Mouse (Mus musculus) MEL (cell line): ENCODE measurements around the gene Map3k21. TPM values are rescaled to one million over a fixed set of nuclear protein-coding genes. Genes with fewer than 3 reads are reported as not detected.

ENCODE experiments used
- DNase-seq: peaks from one replicate; pipeline ENCODE4 v3.0.0; 2011; ENCODE audit warnings: low read depth, low spot score
- H3K27ac ChIP-seq: 2 replicates; pipeline ENCODE4 v1.5.1; 2012; ENCODE audit warnings: low read depth, mild to moderate bottlenecking, control low read depth, low read length, moderate library complexity; ENCODE audit not compliant: control insufficient read depth
- H3K27me3 ChIP-seq, 2 experiments: fragments of 150-350 bp in 1 of 2; sonication (generic) in 1 of 2; 2 replicates each; pipeline ENCODE4 v1.6.1; 2012; ENCODE audit warnings: low read length in 2 of 2, mild to moderate bottlenecking in 2 of 2, improper control_type of control experiment in 1 of 2, moderate library complexity in 1 of 2; ENCODE audit not compliant: insufficient read depth in 2 of 2, control insufficient read depth in 1 of 2
- H3K36me3 ChIP-seq, 2 experiments: 2 replicates each; pipeline ENCODE4 v1.6.1; 2012 to 2014; ENCODE audit warnings: low read length in 2 of 2, improper control_type of control experiment in 1 of 2, inconsistent platforms in 1 of 2, mild to moderate bottlenecking in 1 of 2; ENCODE audit not compliant: insufficient read depth in 2 of 2, control insufficient read depth in 1 of 2
- H3K4me1 ChIP-seq, 2 experiments: fragments of 150-350 bp in 1 of 2; sonication (generic) in 1 of 2; 2 replicates each; pipeline ENCODE4 v1.6.1; 2012; ENCODE audit warnings: low read length in 2 of 2, improper control_type of control experiment in 1 of 2, mild to moderate bottlenecking in 1 of 2; ENCODE audit not compliant: insufficient read depth in 2 of 2, control insufficient read depth in 1 of 2
- H3K4me3 ChIP-seq, 2 experiments: fragments of 150-350 bp in 1 of 2; sonication (generic) in 1 of 2; 2 replicates each; pipeline ENCODE4 v1.5.1; 2012; ENCODE audit warnings: low read depth in 2 of 2, low read length in 2 of 2, mild to moderate bottlenecking in 2 of 2, moderate library complexity in 2 of 2, control low read depth in 1 of 2, improper control_type of control experiment in 1 of 2; ENCODE audit not compliant: control insufficient read depth in 1 of 2, insufficient read depth in 1 of 2
- H3K79me2 ChIP-seq: 2 replicates; pipeline ENCODE4 v1.6.1; 2012; ENCODE audit warnings: mild to moderate bottlenecking, low read length, moderate library complexity; ENCODE audit not compliant: control insufficient read depth, poor library complexity, insufficient read depth
- H3K9ac ChIP-seq: 2 replicates; pipeline ENCODE4 v1.6.1; 2012; ENCODE audit warnings: low read depth, mild to moderate bottlenecking, control low read depth, low read length, moderate library complexity; ENCODE audit not compliant: control insufficient read depth, poor library complexity, severe bottlenecking
- H3K9me3 ChIP-seq: fragments of 150-350 bp; sonication (generic); replicated peaks from 2 replicates; pipeline ENCODE4 v1.6.1; 2012; ENCODE audit warnings: mild to moderate bottlenecking, low read length, improper control_type of control experiment, moderate library complexity; ENCODE audit not compliant: insufficient read depth
- BHLHE40 ChIP-seq: IDR thresholded peaks from 2 replicates; pipeline ENCODE4 v1.6.1; 2012; ENCODE audit warnings: low read depth, mild to moderate bottlenecking, inconsistent platforms, low read length, improper control_type of control experiment, borderline replicate concordance
- CHD1 ChIP-seq: IDR thresholded peaks from 2 replicates; pipeline ENCODE4 v1.6.1; 2012; ENCODE audit warnings: low read depth, mild to moderate bottlenecking, inconsistent platforms, low read length, improper control_type of control experiment
- E2F4 ChIP-seq: IDR thresholded peaks from 2 replicates; pipeline ENCODE4 v1.6.1; 2011; ENCODE audit warnings: low read depth, low read length, improper control_type of control experiment, borderline replicate concordance
- ETS1 ChIP-seq: IDR thresholded peaks from 2 replicates; pipeline ENCODE4 v1.6.1; 2012; ENCODE audit warnings: low read depth, mild to moderate bottlenecking, inconsistent platforms, low read length, improper control_type of control experiment, moderate library complexity
- GABPA ChIP-seq: IDR thresholded peaks from 2 replicates; pipeline ENCODE4 v1.6.1; 2012; ENCODE audit warnings: low read depth, mild to moderate bottlenecking, inconsistent platforms, low read length, improper control_type of control experiment, moderate library complexity
- GATA1 ChIP-seq: IDR thresholded peaks from 2 replicates; pipeline ENCODE4 v1.6.1; 2011; ENCODE audit warnings: low read depth, low read length, improper control_type of control experiment
- HCFC1 ChIP-seq: IDR thresholded peaks from 2 replicates; pipeline ENCODE4 v1.6.1; 2012; ENCODE audit warnings: low read depth, mild to moderate bottlenecking, inconsistent platforms, low read length, improper control_type of control experiment, moderate library complexity
- MAFK ChIP-seq: IDR thresholded peaks from 2 replicates; pipeline ENCODE4 v1.6.1; 2011; ENCODE audit warnings: low read depth, mild to moderate bottlenecking, low read length, improper control_type of control experiment, borderline replicate concordance
- SIN3A ChIP-seq: IDR thresholded peaks from 2 replicates; pipeline ENCODE4 v1.6.1; 2012; ENCODE audit warnings: low read length, improper control_type of control experiment, inconsistent platforms
- TAL1 ChIP-seq: IDR thresholded peaks from 2 replicates; pipeline ENCODE4 v1.6.1; 2012; ENCODE audit warnings: mild to moderate bottlenecking, inconsistent platforms, low read length, moderate library complexity, mixed read lengths
- TBP ChIP-seq: IDR thresholded peaks from 2 replicates; pipeline ENCODE4 v1.8.0; 2011; ENCODE audit warnings: low read depth, low read length, improper control_type of control experiment
- TCF12 ChIP-seq: IDR thresholded peaks from 2 replicates; pipeline ENCODE4 v1.6.1; 2014; ENCODE audit warnings: low read depth, mild to moderate bottlenecking, inconsistent platforms, low read length, improper control_type of control experiment, moderate library complexity
- USF1 ChIP-seq: IDR thresholded peaks from 2 replicates; pipeline ENCODE4 v1.6.1; 2014; ENCODE audit warnings: low read depth, mild to moderate bottlenecking, inconsistent platforms, low read length, improper control_type of control experiment, moderate library complexity
- ZC3H11A ChIP-seq: IDR thresholded peaks from 2 replicates; pipeline ENCODE4 v1.6.1; 2012; ENCODE audit warnings: low read depth, mild to moderate bottlenecking, inconsistent platforms, low read length, improper control_type of control experiment
- ZNF384 ChIP-seq: IDR thresholded peaks from 2 replicates; pipeline ENCODE4 v1.6.1; 2012; ENCODE audit warnings: low read depth, mild to moderate bottlenecking, inconsistent platforms, low read length, improper control_type of control experiment
- polyA plus RNA-seq, 2 experiments: library from polyadenylated mRNA; stranded (reverse) in 1 of 2; unstranded in 1 of 2; fragments of >175 nt in 1 of 2; fragments of >200 nt in 1 of 2; gene quantifications; 2 replicates each; pipeline versions ENCODE4 v1.2.1 to v1.2.4; 2012; ENCODE audit warnings: low replicate concordance in 2 of 2, low read depth in 1 of 2; ENCODE audit not compliant: insufficient read length in 2 of 2, insufficient read depth in 1 of 2, missing spikeins in 1 of 2
- total RNA-seq: library from RNA; depleted of rRNA; stranded (reverse); fragments of 300-350 nt; gene quantifications from 2 replicates; pipeline ENCODE4 v1.2.3, GENCODE M21; 2012

The Map3k21 gene
- total and polyA plus RNA-seq, 3 experiments = not detected

- H3K9ac ChIP-seq = no peak overlapping the region
- no peaks in the 10 kb centered on the region for H3K27me3 ChIP-seq
- no peaks in the 10 kb centered on the region for H3K79me2 ChIP-seq
- no peak overlapping the region for H3K27ac ChIP-seq
- peaks cover 0 to 12% of the 10 kb centered on the region in 2 experiments; a peak in 2 of 4 replicates for H3K4me1 ChIP-seq
- H3K4me3 ChIP-seq = no peak overlapping the region
- H3K9me3 ChIP-seq = no peaks in the 10 kb centered on the region
- no peak for DNase-seq
- H3K36me3 ChIP-seq = peaks cover 0 to 2% of the 10 kb centered on the region in 2 experiments; a peak in 1 of 4 replicates
- TF ChIP-seq GATA1 (no peak), TAL1 (0 out of 2 replicates have a peak, but pooled peaks have one; percentile 8)
Observed at GRCm38 (mm10) chr8:125873250-125873534, 37.1 kb upstream of the Map3k21 start.

GRCm38 (mm10) chr8:125880447-125880846 is 29.8 kb upstream of the Map3k21 start:
- Histone ChIP-seq H3K27ac (no peak overlapping the region), H3K27me3 (no peaks in the 10 kb centered on the region), H3K36me3 (no peaks in the 10 kb centered on the region), H3K4me1 (no peaks in the 10 kb centered on the region), H3K79me2 (no peaks in the 10 kb centered on the region), H3K4me3 (no peak overlapping the region), H3K9me3 (no peaks in the 10 kb centered on the region), H3K9ac (no peak overlapping the region)
- no peak for TF ChIP-seq ETS1
- DNase-seq = no peak

- no peak overlapping the region for H3K4me3 ChIP-seq
- no peaks in the 10 kb centered on the region for H3K4me1 ChIP-seq
- no peaks in the 10 kb centered on the region for H3K79me2 ChIP-seq
- no peak overlapping the region for H3K27ac ChIP-seq
- TF ChIP-seq TCF12 (no peak), CHD1 (no peak), USF1 (no peak), ZC3H11A (no peak), BHLHE40 (no peak), TAL1 (no peak), GABPA (no peak), ZNF384 (no peak), TBP (no peak), SIN3A (no peak), HCFC1 (no peak), E2F4 (no peak), MAFK (no peak)
- DNase-seq = no peak
- no peak overlapping the region for H3K9ac ChIP-seq
- H3K9me3 ChIP-seq = no peaks in the 10 kb centered on the region
- no peaks in the 10 kb centered on the region for H3K27me3 ChIP-seq
- H3K36me3 ChIP-seq = no peaks in the 10 kb centered on the region
Observed at GRCm38 (mm10) chr8:125887549-125887948, 22.7 kb upstream of the Map3k21 start.
